Mouse (Mus musculus) thymus, postnatal 0 days (tissue): ENCODE measurements around the gene Lce1g. TPM values are rescaled to one million over a fixed set of nuclear protein-coding genes. Genes with fewer than 3 reads are reported as not detected.

Source experiments
- DNase-seq: peaks from one replicate; pipeline ENCODE4 v3.0.0-alpha.2; 2015; ENCODE audit warnings: low spot score
- polyA plus RNA-seq: library from polyadenylated mRNA; unstranded; fragments of >200 nt; fragmentation: Nextera tagmentation; extraction: Ambion mirVana; gene quantifications from 2 replicates; pipeline ENCODE4 v1.2.1, GENCODE M21; 2015

Gene Lce1g
- polyA plus RNA-seq, result 0.14 TPM in 1 of 2 replicates, not detected in the other

DNA sequence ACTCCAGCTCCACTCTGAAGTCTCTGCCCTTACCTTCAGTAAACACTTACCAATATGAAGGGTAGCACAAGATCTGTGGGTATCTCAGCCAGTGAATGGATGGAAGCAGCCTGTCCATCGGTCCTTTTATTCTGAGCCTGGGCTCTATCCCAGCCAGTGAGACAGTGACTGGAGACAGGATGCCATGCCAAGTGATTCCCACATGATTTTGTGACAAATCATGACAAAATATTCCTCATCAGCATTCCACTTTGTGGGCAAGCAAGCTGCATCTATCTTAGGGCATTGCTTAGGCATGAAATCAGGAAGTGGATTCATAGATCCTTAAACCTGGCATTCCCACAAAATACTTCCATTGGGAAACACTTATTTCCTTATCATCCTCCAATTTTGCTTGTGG is at the start of gene Lce1g:
Lce1g (minus strand) TSS at position 101 of the 400 bp plus-strand sequence.
- DNase-seq, result no peak

- DNase-seq, result no peak
Observed at GRCm38 (mm10) chr3:92790414-92790813, 38.3 kb upstream of the Lce1g start, which contains the start of gene Lce1j. Gene Lce1j (minus strand): TSS chr3:92790514.

GRCm38 (mm10) chr3:92778799-92779198 is 26.7 kb upstream of the Lce1g start, which contains the start of gene Lce1i:
Gene Lce1i (minus strand): TSS chr3:92778899.
- DNase-seq, result no peak

DNA sequence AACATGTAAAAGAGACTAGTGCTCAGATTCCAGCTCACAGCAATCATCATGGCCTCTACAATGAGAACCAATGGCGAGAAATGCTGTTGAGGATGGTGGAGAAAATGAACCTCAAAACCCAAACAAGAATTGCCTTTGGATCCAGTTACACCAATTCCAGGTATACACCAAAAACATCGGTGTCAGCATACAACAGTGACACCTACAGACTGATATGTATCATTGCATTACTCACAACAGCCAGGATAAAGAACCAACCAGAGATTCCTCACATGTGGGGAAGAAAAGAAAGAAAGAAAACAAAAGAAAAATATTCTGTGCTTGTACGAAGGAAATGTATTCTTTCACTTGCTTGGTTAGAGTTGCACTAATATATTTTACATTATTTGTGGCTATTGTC is 19.4 kb upstream of the Lce1g start:
- DNase-seq, result no peak

DNA sequence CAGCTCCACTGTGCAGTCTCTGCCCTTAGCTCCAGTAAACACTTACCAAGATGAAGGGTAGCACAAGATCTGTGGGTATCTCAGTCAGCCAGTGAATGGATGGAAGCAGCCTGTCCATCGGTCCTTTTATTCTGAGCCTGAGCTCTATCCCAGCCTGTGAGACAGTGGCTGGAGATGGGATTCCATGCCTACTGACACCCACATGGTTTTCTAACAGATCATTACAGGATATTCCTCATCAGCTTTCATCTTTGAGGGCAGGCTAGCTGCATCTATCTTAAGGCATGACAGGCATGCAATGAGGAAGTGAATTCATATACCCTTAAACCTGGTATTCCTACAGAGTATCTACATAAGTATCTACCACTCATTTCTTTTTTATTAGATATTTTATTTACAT is 12.8 kb upstream of the Lce1g start, which contains the start of gene Lce1h:
Lce1h (minus strand) TSS at position 101 of the 400 bp plus-strand sequence.
- no peak for DNase-seq

DNA sequence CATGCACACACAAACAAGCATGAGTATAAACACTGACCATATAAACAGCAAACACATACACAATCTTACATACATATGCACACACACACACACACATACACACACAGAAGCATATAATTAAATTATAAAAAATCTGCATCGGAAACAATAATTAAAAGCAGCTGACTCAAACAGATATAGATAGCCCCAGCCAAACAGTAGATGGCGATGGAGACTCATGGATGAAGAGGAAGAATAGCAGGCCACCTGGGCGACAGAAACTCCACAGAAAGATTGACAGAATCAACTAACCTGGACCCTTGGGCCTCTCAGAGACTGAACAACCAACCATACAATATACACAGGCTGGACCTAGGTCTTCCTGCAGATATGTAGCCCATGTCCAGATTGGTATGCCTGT is 1.1 kb upstream of the Lce1g start:
- no peak for DNase-seq

DNA sequence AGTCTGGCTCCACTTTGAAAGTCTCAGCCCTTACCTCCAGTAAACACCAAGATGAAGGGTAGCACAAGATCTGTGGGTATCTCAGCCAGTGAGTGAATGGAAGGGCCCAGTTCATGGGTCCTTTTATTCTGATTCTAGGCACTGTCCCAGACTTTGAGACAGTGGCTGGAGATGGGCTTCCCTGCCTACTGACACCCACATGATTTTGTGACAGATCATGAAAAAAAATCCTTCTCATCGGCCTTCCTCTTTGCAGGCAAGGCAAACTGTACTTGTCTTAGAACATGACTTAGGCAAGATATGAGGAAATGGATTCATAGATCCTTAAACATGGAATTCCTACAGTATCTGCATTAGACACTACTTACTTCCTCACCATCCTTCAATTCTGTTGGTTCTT is 13.1 kb downstream of the Lce1g start, which contains the start of gene Gm38119:
Gm38119 (minus strand) TSS at position 101 of the 400 bp plus-strand sequence.
- DNase-seq, result no peak

DNA sequence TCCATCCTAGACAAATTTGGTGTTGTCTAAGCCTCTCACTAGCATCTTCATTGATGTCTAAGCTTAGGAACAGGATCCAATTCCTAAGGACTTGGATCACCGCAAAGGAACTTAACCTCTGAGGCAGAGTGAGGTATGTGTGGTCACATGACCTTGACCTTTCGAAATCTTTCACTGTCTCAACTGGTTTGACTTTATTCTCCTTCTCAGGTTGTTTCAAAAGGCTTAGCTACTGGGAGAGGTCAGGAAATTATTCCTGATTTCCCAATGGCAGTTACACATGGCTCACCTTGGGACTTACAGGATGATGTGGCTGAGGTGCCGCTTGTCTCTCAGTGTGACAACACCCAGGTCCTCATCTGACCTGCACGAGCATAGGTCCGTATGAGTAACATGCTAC is 29.5 kb downstream of the Lce1g start:
- no peak for DNase-seq

- DNase-seq, result no peak
Observed at GRCm38 (mm10) chr3:92720250-92720649, 31.9 kb downstream of the Lce1g start, which contains the start of gene Lce1f. Gene Lce1f (minus strand): TSS chr3:92720350.

DNA sequence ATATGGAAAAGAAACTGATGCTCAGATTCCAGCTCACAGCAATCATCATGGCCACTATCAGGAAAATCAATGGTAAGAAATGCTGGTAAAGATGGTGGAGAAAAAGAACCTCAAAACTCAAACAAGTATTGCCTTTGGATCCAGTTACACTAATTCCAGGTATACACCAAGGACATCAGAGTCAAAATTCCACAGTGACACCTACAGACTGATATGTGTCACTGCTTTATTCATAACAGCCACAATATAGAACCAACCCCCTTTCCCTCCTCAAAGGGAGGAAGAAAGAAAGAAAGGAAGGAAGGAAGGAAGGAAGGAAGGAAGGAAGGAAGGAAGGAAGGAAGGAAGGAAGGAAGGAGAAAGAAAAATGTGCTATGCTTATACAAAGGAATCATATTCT is 37.0 kb downstream of the Lce1g start:
- DNase-seq, result no peak

DNA sequence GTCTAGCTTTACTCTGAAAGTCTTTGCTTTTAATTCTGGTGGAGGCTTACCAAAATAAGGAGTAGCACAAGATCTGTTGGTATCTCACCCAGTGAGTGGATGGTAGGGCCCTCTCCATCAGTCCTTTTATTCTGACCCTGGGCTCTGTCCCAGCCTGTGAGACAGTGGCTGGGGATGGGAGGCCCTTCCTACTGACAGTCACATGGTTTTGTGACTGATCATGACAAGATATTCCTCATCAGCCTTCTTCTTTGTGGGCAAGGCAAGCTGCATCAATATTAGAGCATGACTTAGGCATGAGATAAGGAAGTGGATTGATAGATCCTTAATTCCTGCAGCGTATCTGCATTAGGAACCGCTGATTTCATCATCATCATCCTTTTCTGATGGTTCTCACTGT is 43.2 kb downstream of the Lce1g start, which contains the start of gene Lce1e:
Lce1e (minus strand) TSS at position 101 of the 400 bp plus-strand sequence.
- no peak for DNase-seq

Other genes starting within 250 kb of the Lce1g start
- gene 2310046K23Rik, start 217.8 kb downstream of the Lce1g start, polyA plus RNA-seq, result 0.46 TPM in 1 of 2 replicates, not detected in the other
- gene Ivl, start 178.6 kb downstream of the Lce1g start, polyA plus RNA-seq, result 0.14 and 0.25 TPM in 2 replicates
- gene Smcp, start 163.3 kb downstream of the Lce1g start, polyA plus RNA-seq, result 0.16 TPM in 1 of 2 replicates, not detected in the other
- gene 2210017I01Rik, start 144.8 kb downstream of the Lce1g start, polyA plus RNA-seq, result not detected in 2 replicates
- gene Lce6a, start 130.7 kb downstream of the Lce1g start, polyA plus RNA-seq, result not detected in 2 replicates
- gene Lce1a1, start 104.0 kb downstream of the Lce1g start, polyA plus RNA-seq, result 0.34 TPM in 1 of 2 replicates, not detected in the other
- not detected in 2 replicates for gene Lce1b, start 95.4 kb downstream of the Lce1g start, polyA plus RNA-seq
- 0.20 and 0.49 TPM in 2 replicates for gene Lce1a2, start 82.0 kb downstream of the Lce1g start, polyA plus RNA-seq
- not detected in 2 replicates for gene Lce1c, start 73.1 kb downstream of the Lce1g start, polyA plus RNA-seq
- not detected in 2 replicates for gene Lce1d, start 65.1 kb downstream of the Lce1g start, polyA plus RNA-seq
- 0.27 and 0.39 TPM in 2 replicates for gene Lce1e, start 43.3 kb downstream of the Lce1g start, polyA plus RNA-seq
- not detected in 2 replicates for gene Lce1f, start 32.0 kb downstream of the Lce1g start, polyA plus RNA-seq
- not detected in 2 replicates for gene Gm38119, start 13.2 kb downstream of the Lce1g start, polyA plus RNA-seq
- gene Lce1h, start 12.7 kb upstream of the Lce1g start, polyA plus RNA-seq, result 0.21 and 0.50 TPM in 2 replicates
- gene Lce1i, start 26.6 kb upstream of the Lce1g start, polyA plus RNA-seq, result 0.24 and 0.26 TPM in 2 replicates
- gene Lce1j, start 38.2 kb upstream of the Lce1g start, polyA plus RNA-seq, result 1.4 and 1.5 TPM in 2 replicates
- not detected in 2 replicates for gene Lce1k, start 55.6 kb upstream of the Lce1g start, polyA plus RNA-seq
- 0.04 and 0.10 TPM in 2 replicates for gene Kprp, start 74.9 kb upstream of the Lce1g start, polyA plus RNA-seq
- gene Lce1l, start 98.9 kb upstream of the Lce1g start, polyA plus RNA-seq, result not detected in 2 replicates
- gene 2310050C09Rik, start 117.9 kb upstream of the Lce1g start, polyA plus RNA-seq, result 0.19 TPM in 1 of 2 replicates, not detected in the other
- gene Lce3a, start 173.9 kb upstream of the Lce1g start, polyA plus RNA-seq, result 0.42 TPM in 1 of 2 replicates, not detected in the other
- 1.8 and 2.0 TPM in 2 replicates for gene Lce3b, start 180.6 kb upstream of the Lce1g start, polyA plus RNA-seq
- 0.66 and 1.4 TPM in 2 replicates for gene Lce3c, start 192.1 kb upstream of the Lce1g start, polyA plus RNA-seq
- gene Lce3d, start 205.1 kb upstream of the Lce1g start, polyA plus RNA-seq, result 0.57 and 0.59 TPM in 2 replicates
- 0.77 and 0.79 TPM in 2 replicates for gene Lce3e, start 214.7 kb upstream of the Lce1g start, polyA plus RNA-seq
- 0.46 TPM in 1 of 2 replicates, not detected in the other for gene Lce3f, start 239.9 kb upstream of the Lce1g start, polyA plus RNA-seq